Mouse (Mus musculus) spleen, embryonic (tissue): Measurements from ENCODE around the gene Cpne9.

Experiments used
- CTCF ChIA-PET: fragments of 350-600 bp; sonication (Branson Sonifier 250); formaldehyde crosslinking; loops from one replicate; lab custom pipeline; 2022; lab: Charles Lee

The Cpne9 gene

DNA sequence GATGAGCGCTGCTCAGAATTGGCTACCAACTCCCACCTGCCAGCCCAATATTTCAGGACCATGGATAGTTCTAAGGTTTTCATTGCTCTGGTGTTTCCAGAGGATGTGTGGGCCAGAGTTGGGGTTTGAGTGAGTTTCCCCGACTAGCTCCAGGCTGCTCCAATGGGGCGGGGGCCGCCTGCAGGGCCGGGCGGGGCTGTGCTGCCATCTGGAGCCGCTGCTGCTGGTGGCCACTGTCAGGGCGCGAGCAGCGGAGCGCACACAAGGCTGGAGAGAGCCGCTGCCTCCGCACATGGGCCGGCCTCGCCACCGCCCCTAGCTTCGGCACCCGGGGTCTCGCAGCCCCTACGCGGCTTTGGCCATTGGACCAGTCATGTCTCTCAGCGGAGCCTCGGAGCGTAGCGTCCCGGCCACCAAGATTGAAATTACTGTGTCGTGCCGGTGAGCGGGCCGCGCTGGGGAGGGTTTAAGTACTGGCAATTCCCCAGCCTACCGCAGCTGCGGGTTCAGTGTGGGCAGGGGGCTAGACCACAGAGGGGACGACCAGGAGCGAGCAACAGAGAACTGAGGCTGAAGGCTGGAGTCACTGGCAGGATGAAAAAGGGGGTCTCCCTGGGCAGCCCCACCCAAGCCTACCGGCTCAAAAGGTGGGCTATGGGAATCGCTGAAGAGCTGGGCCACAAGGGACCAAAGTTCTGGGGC, at the start of gene Cpne9:
TSS of gene Cpne9 (plus strand) at position 207 of the 702 bp plus-strand sequence.
- CTCF ChIA-PET = no interaction called here

DNA sequence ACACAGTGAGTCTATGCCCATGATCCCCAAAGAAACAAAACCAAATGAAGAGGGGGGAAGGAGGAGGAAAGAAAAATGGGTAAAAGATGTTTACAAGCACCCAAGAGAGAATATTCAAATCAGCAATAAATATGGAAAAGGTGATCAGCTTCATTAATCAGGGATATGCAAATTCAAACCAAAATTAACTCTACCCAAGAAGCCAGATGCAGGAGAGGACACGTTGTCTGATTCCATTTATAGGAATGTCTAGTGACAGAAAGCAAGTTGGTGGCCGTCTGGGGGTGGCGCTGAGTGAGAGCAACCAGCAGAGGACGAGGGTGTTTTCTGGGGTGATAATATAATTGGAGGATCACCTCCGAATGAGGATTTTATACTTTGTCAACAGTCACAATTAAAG, 47.0 kb upstream of the Cpne9 start:
- CTCF ChIA-PET = no interaction called here

DNA sequence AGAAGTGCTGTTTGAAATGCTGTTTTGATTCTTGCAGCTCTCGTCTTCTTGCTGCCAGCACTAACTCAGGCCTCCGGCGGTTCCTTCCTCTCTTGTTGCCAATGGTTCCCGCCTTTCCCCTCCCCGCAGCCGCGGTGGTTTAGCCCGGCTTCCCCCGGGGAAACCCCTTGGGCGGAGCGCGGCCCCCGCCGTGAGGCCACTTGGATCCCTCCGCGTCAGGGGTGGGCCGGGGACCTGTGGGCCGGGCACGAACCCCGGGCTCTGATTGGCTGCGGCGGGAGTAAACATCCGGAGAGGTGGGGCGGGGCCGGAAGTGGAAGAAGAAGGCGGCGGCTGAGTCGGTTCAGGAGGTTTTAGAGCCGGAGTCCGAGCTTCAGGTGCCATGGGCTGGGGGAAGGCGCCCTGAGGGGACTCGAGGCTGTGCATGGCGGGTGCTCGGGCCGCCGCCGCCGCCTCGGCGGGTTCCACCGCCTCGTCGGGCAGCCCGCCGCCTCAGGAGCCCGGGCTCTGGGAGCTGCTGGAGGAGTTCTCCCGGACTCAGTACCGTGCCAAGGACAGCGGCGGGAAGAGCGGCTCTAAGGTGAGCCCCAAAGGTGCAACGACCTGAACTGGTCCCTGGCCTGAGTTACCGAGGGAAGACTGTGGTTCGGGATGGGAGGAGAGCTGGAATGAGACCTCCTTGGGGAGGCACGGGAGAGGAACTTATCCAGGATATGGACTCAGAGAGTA, 44.4 kb upstream of the Cpne9 start, which contains the start of gene Mtmr14:
TSS of gene Mtmr14 (plus strand) at position 302 of the 729 bp plus-strand sequence.
- CTCF ChIA-PET = interaction anchor here (0.6 to 0.8 kb wide), 2 partner anchors 10 to 13 kb away, joined by 3 read pairs; no protein-coding TSS in a partner anchor

DNA sequence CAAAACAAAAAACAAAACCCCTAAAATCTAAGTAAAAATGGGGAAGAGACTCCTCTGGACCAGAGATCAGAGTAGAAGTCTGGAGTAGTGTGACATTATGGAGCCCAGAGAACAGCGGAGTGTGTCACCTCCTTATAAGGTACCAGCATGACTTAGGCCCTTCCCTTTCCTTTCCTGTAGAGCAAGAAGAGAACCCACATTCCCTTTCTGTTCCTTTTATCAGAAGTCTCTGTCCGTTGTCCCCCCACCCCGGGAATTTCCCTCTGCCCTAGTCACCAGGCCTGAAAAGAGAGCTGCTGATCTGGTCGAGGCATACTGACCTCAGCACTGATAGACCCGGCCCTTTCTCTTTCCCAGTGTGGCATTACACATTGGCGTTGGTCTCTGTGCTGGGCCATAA, 43.7 kb upstream of the Cpne9 start:
- CTCF ChIA-PET = interaction anchor here (0.8 kb wide), 1 partner anchor 11 kb away, joined by 3 read pairs; no protein-coding TSS in a partner anchor

DNA sequence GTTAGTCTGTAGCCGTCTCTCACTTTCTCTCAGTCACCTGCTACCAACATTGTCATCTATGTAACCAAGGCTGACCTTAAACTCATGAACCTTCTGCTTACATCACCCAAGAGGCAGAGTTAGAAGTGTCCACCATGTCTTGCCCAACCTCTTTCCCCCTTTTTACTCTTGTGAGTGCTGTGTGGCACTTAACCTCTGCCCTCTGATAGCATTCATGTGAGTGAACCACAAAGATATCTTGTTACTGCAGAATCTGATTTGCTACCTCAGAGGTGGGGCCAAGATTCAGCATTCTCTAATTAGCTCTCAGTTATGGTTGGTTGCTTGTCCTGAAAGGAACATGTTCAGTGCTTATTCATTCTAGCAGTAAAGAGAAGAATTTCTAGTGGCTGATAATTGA, 39.4 kb upstream of the Cpne9 start:
- CTCF ChIA-PET = no interaction called here

DNA sequence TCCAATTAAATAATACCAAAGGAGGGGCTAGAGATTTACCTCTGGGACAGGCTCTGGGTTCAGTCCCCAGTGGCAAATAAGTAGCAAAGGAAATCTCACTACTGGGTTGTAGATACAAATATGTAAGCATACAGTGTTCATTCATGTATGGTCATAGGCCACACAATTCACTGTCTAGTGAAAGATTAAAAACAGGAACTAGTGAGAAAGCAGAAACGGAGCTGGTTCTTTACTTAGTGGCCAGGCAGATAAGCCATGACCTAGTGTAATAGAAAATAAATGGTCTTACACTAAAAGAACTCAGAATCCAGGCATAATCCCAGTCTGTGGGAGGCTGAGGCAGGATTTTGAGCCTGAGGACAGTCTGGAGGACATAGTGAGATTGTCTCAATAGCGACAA, 36.5 kb upstream of the Cpne9 start:
- CTCF ChIA-PET = no interaction called here

DNA sequence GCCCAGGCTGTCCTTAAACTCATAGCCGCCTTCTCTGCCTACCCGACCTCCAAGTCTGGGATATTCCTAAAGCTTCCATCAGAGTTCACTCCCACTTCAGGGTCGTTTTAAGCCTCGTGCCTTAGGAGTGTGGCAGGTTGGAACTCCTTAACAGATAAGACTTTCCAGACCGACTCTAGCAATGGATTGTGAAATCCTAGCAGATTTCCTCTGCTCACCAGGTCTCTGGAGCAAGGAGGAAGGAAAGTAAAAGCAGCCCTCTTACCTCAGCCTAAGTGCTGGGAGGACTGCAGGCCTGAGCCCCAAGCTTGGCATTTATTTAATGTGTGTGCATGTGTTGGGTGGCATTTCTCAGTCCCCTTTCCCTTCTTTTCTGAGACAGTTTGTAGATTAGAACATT, 31.3 kb upstream of the Cpne9 start:
- CTCF ChIA-PET = no interaction called here

DNA sequence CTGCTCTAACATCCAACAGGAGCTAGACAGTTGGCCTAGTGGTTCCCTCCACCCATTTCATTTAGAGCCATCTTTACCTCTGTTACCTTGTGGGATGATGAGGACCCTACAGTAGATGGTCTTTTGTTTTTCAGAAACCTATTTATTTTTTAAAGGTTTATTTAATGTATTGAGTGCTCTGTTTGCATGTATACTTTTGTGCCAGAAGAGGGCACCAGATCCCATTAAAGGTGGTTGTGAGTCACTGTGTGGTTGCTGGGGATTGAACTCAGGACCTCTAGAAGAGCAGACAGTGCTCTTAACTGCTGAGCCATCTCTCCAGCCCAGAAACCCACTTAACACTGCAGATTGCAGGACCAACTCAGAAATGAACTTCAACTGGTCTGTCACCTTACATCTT, 30.2 kb upstream of the Cpne9 start:
- CTCF ChIA-PET = interaction anchor here (0.9 kb wide), 1 partner anchor 56 kb away, joined by 3 read pairs; the partner anchor contains the start of gene Lhfpl4

DNA sequence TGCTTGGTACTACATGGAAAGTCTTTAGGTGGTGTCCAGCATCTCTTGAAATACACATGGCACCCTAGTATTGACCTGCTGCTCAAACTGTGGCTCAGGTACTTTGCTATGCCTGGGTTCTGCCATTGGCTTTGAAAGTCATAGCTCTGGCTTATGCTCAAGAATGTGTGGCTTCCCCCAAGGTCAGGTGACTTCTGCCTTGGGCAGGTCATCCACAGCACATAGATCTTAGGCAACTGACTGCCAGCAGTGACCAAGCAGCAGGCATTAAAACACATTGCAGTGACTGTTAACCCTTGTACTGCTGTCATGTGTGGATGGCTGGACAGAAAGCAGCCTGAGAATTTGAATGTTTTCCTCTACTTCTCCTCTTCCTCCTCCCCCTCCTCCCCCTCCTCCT, 27.2 kb upstream of the Cpne9 start:
- CTCF ChIA-PET = no interaction called here

DNA sequence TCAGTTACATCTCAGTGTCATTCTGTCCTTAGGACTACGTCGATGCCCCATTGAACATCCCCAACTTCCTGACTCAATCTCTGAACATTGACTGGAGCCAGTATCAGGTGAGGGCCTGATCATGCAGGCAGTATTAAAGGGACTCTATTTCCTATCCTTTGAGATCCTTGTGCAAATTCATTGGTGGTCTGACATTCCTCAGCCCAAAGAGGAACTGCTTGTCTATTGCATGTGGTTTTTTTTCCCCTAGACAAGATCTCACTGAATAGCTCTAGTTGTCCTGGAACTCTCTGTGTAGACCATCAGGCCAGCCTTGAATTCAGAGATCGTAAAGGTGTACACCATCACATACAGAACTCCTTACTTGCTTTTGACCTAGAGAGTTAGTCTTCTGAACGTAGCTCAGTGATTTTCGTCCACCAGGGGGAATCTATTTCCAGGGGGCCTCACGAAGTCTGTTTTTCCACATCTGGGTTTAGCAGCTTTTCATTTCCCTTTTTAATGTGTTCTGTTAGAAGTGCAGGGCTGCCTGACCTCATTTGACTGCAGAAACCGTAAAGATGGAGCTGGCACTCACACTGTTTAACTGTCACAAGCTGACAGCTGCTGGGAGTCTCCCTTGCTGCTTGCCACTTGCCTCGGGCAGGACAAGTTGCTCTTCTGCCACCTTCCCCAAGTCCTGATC, 20.8 kb upstream of the Cpne9 start:
- CTCF ChIA-PET = no interaction called here

DNA sequence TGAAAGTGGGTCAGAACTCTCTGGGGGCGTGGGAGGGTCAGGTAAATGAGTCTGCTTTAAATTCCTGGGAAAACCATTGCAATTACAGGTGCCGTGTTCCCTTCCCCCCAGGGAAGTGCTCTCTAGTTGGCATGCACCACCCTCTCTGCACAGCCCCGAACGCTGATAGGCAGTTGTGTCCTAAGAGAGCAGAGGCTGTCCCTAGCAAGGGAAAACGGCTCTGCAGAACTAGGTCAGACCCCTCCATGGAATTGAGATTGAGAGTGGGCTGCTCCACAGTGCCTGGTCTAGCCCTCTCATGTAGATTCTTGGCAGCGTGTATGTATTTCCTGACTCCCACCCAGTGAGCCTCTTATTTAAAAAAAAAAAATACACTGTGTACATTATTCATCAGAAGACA, 18.6 kb upstream of the Cpne9 start:
- CTCF ChIA-PET = no interaction called here

DNA sequence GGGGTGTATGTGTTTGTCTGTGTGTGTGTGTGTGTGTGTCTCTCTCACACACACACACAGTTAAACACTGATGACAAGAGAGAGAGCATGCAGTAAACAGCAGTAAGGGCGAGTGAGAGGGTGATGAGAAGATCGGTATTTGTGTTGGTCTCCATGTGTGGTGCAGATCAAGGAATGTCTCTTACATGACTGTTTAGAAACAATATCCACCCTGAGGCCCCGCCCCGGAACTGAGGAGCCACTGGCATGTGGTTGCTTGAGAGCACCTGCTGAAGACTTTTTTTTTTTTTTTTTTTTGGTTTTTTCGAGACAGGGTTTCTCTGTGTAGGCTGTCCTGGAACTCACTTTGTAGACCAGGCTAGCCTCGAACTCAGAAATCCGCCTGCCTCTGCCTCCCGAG, 17.7 kb upstream of the Cpne9 start:
- CTCF ChIA-PET = no interaction called here

DNA sequence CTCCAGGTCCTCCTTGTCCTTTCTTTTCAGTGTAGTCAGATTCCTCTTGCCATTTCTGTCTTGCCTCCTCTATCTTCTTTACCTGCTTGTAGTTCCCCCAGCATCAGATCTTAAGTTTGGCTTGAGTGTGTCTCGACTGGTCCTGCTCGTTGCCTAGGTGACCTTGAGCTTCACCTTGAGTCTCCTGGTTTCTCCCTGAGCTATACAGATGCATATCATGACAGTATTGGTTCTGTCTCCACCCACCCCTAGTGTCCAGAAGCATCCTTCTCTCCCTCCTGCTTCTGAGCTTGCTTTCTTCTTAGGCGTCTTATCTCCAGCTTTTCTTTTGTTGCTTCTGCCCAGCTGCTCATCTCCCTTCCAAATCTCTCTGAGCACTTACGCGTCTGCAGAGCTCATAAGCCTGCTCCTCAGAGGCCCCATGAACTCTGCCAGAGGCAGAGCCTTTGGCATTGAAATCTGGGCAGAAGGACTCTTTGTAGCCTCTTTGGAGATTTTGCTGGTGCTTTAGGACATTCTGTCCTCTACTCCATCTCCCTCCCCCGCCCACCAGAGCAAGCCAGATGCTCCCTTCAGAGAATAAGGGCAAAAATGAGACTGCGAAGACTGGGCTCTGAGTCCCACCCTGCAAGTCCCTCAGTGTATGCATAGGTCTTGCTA, 15.0 kb upstream of the Cpne9 start:
- CTCF ChIA-PET = no interaction called here

DNA sequence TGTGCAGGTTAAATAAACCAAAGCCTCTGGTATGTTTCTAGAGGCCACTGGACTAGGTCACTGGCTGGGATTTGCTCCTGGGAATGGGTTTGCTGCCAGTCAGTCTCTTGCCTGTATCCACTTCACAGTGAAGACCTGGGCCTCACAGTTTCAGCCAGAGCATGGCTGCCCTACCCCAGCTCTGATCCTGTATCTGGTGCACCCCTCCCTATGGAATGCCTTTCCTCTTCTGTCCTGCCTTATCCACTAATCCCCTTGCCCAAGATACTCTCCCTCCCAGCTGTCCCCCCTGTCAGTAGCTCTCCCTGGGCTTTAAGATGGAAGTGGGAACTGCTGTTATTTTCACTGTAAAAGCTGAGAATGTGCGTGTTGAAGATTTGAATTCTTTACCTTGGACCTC, 14.1 kb upstream of the Cpne9 start:
- CTCF ChIA-PET = no interaction called here

DNA sequence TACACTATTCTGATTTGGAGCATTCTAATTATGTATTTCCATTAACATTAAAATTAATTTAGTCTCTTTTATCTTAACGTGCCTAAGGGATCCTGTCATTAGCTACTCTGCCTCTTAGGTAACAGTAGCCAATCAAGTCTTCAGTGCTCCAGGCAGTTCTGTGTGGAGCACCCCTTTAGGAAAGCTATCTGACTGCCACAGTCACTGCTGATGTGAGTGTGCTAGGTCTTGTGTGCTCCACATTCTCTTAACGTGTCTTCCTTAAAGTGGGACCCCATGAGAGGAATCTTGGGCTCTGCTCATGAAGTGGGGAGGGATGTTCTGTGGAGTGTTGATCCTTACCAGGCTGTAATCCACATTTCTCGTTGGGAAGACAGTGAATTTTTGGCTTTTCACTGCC, 9.7 kb upstream of the Cpne9 start:
- CTCF ChIA-PET = no interaction called here

DNA sequence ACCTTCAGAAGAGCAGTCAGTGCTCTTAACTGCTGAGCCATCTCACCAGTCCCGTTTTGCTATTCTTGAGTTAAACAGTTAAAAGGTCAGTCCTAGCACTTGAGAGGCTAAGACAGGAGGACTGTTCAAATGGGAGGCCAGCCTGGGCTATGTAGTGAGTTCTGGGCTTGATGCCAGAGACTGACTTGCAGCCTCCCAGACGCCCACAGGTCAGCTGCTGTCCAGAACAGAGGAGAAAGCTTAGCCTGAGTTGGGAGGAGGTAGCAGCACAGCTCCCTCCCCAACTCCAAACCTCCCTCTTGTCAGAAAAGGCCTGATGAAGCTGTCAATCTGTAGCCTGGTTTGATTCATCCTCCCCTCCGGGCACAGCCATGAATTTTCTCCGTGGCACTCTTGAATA, 5.3 kb upstream of the Cpne9 start:
- CTCF ChIA-PET = no interaction called here

DNA sequence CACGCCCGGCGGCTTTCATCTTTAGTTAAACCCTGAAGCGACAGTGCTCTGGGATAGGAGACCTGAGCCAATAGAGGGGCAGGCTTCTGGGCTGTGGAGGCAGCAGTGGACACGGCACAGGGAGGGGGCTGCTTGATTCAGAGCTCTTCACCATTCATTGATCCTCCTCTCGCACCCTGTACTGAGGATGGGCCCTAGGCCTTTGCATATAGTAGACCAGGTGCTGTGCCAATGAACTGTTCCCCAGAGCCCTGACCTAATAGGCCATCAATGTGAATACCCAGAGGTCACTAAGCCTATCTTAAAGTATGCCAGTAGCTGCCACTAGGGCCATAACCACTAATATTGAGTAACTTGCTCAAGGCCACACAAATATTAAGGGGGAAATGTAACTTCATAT, 431 bp upstream of the Cpne9 start:
- CTCF ChIA-PET = no interaction called here

DNA sequence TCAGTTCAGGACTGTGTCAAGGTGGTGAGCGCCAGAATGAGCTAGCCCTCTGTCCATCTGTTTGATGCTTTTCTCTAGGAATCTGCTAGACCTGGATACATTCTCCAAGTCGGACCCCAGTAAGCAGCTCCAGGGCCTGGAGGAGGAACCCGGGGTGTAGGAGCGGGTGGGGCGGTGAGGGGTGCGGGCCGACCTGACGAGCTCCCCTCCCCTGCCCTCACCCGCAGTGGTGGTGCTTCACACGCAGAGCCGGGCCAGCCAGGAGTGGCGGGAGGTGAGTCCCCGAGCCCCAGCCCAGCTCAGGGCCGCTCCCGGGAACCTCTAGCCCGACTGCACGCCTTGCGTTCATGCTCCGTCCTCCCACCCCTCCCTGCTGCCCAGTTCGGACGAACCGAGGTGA, 862 bp downstream of the Cpne9 start:
- CTCF ChIA-PET = no interaction called here

DNA sequence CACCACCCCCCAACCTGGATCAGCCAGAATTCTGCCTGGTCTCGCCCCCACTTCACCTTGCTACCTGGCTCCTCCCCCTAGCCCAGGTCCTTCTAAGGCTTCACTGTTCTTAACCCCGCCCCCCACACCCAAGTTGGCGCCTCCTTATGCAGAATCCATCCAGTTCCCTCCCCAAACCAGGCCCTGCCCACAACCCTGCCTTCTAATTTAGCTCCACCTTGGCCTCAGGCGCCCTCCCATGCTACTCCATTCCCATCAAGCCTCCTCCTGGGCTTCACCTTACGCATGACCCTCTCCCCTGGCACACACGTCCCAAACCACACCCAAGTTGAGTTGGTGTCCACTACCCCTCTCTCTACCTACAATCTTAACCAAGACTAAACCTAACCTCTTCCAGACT, 1.4 kb downstream of the Cpne9 start:
- CTCF ChIA-PET = no interaction called here

DNA sequence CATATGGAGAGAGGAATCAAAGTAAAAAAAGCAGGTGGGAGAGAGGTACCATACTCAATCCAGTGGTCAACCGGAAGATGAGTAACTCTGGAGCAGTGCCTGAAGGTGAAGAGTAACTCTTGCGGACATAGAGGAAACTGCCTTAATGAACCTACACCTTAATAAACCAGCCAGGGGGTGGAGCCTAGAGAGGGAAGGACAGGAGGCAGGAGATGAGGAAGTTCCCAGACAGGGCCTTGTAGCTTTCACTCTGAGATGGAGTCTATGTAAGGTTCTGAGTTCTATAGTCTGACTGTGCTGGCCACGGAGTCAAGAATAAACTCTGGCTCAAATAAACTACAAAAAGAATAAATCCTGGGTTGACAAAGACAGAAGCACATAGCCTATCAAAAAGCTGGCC, 2.8 kb downstream of the Cpne9 start:
- CTCF ChIA-PET = no interaction called here

DNA sequence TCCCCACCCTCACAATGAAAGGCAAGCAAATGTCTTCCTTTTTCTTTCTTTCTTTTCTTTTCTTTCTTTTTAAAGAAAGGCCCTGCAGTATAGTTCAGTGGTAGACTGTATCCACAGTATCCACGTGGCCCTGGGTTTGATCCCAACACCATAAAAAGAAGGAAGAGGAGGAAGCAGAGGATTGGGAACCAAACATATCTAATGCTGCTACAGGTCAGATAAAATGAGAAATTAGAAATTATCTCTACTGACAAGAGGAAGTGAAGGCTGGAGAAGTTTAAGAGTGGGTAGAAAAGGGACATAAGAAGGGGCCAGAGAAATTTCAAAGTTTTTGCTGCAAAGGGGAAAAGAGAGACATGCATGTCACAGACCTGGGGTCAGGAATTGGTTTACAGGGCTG, 4.2 kb downstream of the Cpne9 start:
- CTCF ChIA-PET = no interaction called here

DNA sequence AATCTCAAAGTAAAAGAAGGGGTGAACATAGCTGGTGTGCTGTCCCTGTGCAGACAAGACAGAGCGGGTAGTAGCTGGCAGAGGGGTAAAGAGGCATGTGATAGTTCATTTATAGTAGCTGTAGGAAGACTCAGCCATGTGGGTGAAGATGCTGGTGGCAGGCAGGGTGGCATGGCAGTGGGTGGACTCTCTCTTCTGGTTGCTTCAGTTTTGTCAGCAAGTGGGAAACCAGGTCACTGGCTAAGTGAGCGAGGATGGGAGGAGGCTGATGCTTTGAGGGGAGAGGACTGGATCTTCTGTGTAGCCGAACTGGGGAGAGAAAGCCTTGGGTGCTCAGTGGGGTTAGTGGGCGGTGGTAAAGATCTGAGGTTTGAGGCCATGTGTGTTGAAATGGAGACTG, 5.1 kb downstream of the Cpne9 start:
- CTCF ChIA-PET = no interaction called here
